Mouse (Mus musculus): ENCODE measurements around the gene Gm9747. TPM values are rescaled to one million over a fixed set of nuclear protein-coding genes. Genes with fewer than 3 reads are reported as not detected.

The Gm9747 gene
- polyA plus RNA-seq, 1 experiment from 2014 or later: 36.1 TPM

GRCm38 (mm10) chr1:82261638-82262037 is 28.7 kb downstream of the Gm9747 start:
- DNase-seq (ENCODE audit: low spot score): no peak
- H3K27ac ChIP-seq (ENCODE audit: low read depth, low read length): no peak overlapping the region
- no peak overlapping the region for H3K4me3 ChIP-seq (ENCODE audit: low read depth, low read length)
- H3K4me2 ChIP-seq (ENCODE audit: low read depth): no peak overlapping the region
- 81% methylated on average over 5 of the region's 5 CpGs for WGBS
- no peaks in the 10 kb centered on the region for H3K4me1 ChIP-seq (ENCODE audit: control insufficient read depth, insufficient read depth, low read length)
- H3K27me3 ChIP-seq (ENCODE audit: control insufficient read depth, insufficient read depth, low read length): no peaks in the 10 kb centered on the region
- H3K9ac ChIP-seq (ENCODE audit: low read length): no peak overlapping the region
- no peak for ATAC-seq (ENCODE audit: insufficient read depth, low FRiP score, low TSS enrichment)
- no peaks in the 10 kb centered on the region for H3K36me3 ChIP-seq (ENCODE audit: control insufficient read depth, insufficient read depth, low read length)
- no peaks in the 10 kb centered on the region for H3K9me3 ChIP-seq (ENCODE audit: control insufficient read depth, low read length)

GRCm38 (mm10) chr1:82262331-82262730 is 29.4 kb downstream of the Gm9747 start:
- H3K9me3 ChIP-seq (ENCODE audit: control insufficient read depth, low read length): no peaks in the 10 kb centered on the region
- H3K27ac ChIP-seq (ENCODE audit: low read depth, low read length): no peak overlapping the region
- no peak overlapping the region for H3K4me2 ChIP-seq (ENCODE audit: low read depth)
- no peak for ATAC-seq (ENCODE audit: insufficient read depth, low FRiP score, low TSS enrichment)
- no peak for DNase-seq (ENCODE audit: low spot score)
- H3K9ac ChIP-seq (ENCODE audit: low read length): no peak overlapping the region
- no peaks in the 10 kb centered on the region for H3K4me1 ChIP-seq (ENCODE audit: control insufficient read depth, insufficient read depth, low read length)
- H3K27me3 ChIP-seq (ENCODE audit: control insufficient read depth, insufficient read depth, low read length): no peaks in the 10 kb centered on the region
- H3K4me3 ChIP-seq (ENCODE audit: low read depth, low read length): no peak overlapping the region
- 33% methylated on average over 1 of the region's 1 CpGs for WGBS
- no peaks in the 10 kb centered on the region for H3K36me3 ChIP-seq (ENCODE audit: control insufficient read depth, insufficient read depth, low read length)

GRCm38 (mm10) chr1:82267547-82267946 is 34.6 kb downstream of the Gm9747 start:
- H3K27me3 ChIP-seq (ENCODE audit: control insufficient read depth, insufficient read depth, low read length): no peaks in the 10 kb centered on the region
- ATAC-seq (ENCODE audit: insufficient read depth, low FRiP score, low TSS enrichment): no peak
- H3K4me1 ChIP-seq (ENCODE audit: control insufficient read depth, insufficient read depth, low read length): no peaks in the 10 kb centered on the region
- H3K27ac ChIP-seq (ENCODE audit: low read depth, low read length): no peak overlapping the region
- no peak for DNase-seq (ENCODE audit: low spot score)
- H3K9ac ChIP-seq (ENCODE audit: low read length): no peak overlapping the region
- no peaks in the 10 kb centered on the region for H3K36me3 ChIP-seq (ENCODE audit: control insufficient read depth, insufficient read depth, low read length)
- no peaks in the 10 kb centered on the region for H3K9me3 ChIP-seq (ENCODE audit: control insufficient read depth, low read length)
- no peak overlapping the region for H3K4me3 ChIP-seq (ENCODE audit: low read depth, low read length)
- no peak overlapping the region for H3K4me2 ChIP-seq (ENCODE audit: low read depth)
- 88% methylated on average over 4 of the region's 4 CpGs for WGBS

- no peak overlapping the region for H3K4me2 ChIP-seq (ENCODE audit: low read depth)
- H3K9me3 ChIP-seq (ENCODE audit: control insufficient read depth, low read length): no peaks in the 10 kb centered on the region
- H3K27me3 ChIP-seq (ENCODE audit: control insufficient read depth, insufficient read depth, low read length): no peaks in the 10 kb centered on the region
- no peaks in the 10 kb centered on the region for H3K4me1 ChIP-seq (ENCODE audit: control insufficient read depth, insufficient read depth, low read length)
- no peak overlapping the region for H3K4me3 ChIP-seq (ENCODE audit: low read depth, low read length)
- ATAC-seq (ENCODE audit: insufficient read depth, low FRiP score, low TSS enrichment) (no peak), DNase-seq (ENCODE audit: low spot score) (no peak)
- 91% methylated on average over 5 of the region's 5 CpGs for WGBS
- H3K36me3 ChIP-seq (ENCODE audit: control insufficient read depth, insufficient read depth, low read length): peaks cover 5% of the 10 kb centered on the region
- H3K27ac ChIP-seq (ENCODE audit: low read depth, low read length): no peak overlapping the region
- no peak overlapping the region for H3K9ac ChIP-seq (ENCODE audit: low read length)
These were observed 39.3 kb downstream of the Gm9747 start for GRCm38 (mm10) chr1:82272231-82272630.

GRCm38 (mm10) chr1:82273529-82273928 is 40.6 kb downstream of the Gm9747 start:
- no peak overlapping the region for H3K4me3 ChIP-seq (ENCODE audit: low read depth, low read length)
- peaks cover 5% of the 10 kb centered on the region for H3K36me3 ChIP-seq (ENCODE audit: control insufficient read depth, insufficient read depth, low read length)
- H3K4me2 ChIP-seq (ENCODE audit: low read depth): no peak overlapping the region
- H3K4me1 ChIP-seq (ENCODE audit: control insufficient read depth, insufficient read depth, low read length): no peaks in the 10 kb centered on the region
- H3K9ac ChIP-seq (ENCODE audit: low read length): no peak overlapping the region
- no peaks in the 10 kb centered on the region for H3K27me3 ChIP-seq (ENCODE audit: control insufficient read depth, insufficient read depth, low read length)
- DNase-seq (ENCODE audit: low spot score) (no peak), ATAC-seq (ENCODE audit: insufficient read depth, low FRiP score, low TSS enrichment) (no peak)
- H3K9me3 ChIP-seq (ENCODE audit: control insufficient read depth, low read length): no peaks in the 10 kb centered on the region
- WGBS: 25% methylated on average over 6 of the region's 6 CpGs
- no peak overlapping the region for H3K27ac ChIP-seq (ENCODE audit: low read depth, low read length)

- no peak overlapping the region for H3K9ac ChIP-seq (ENCODE audit: low read length)
- no peak overlapping the region for H3K4me3 ChIP-seq (ENCODE audit: low read depth, low read length)
- DNase-seq (ENCODE audit: low spot score): no peak
- H3K4me2 ChIP-seq (ENCODE audit: low read depth): no peak overlapping the region
- H3K9me3 ChIP-seq (ENCODE audit: control insufficient read depth, low read length): no peaks in the 10 kb centered on the region
- WGBS: 17% methylated on average over 1 of the region's 1 CpGs
- no peaks in the 10 kb centered on the region for H3K27me3 ChIP-seq (ENCODE audit: control insufficient read depth, insufficient read depth, low read length)
- ATAC-seq (ENCODE audit: insufficient read depth, low FRiP score, low TSS enrichment): no peak
- H3K27ac ChIP-seq (ENCODE audit: low read depth, low read length): no peak overlapping the region
- H3K36me3 ChIP-seq (ENCODE audit: control insufficient read depth, insufficient read depth, low read length): peaks cover 5% of the 10 kb centered on the region
- H3K4me1 ChIP-seq (ENCODE audit: control insufficient read depth, insufficient read depth, low read length): no peaks in the 10 kb centered on the region
These were observed 41.4 kb downstream of the Gm9747 start for GRCm38 (mm10) chr1:82274361-82274760.

GRCm38 (mm10) chr1:82279768-82280167 is 46.9 kb downstream of the Gm9747 start:
- H3K27me3 ChIP-seq (ENCODE audit: control insufficient read depth, insufficient read depth, low read length): no peaks in the 10 kb centered on the region
- H3K4me1 ChIP-seq (ENCODE audit: control insufficient read depth, insufficient read depth, low read length): peaks cover 8% of the 10 kb centered on the region
- WGBS: 79% methylated on average over 1 of the region's 1 CpGs
- no peak overlapping the region for H3K4me3 ChIP-seq (ENCODE audit: low read depth, low read length)
- DNase-seq (ENCODE audit: low spot score): no peak
- H3K36me3 ChIP-seq (ENCODE audit: control insufficient read depth, insufficient read depth, low read length): peaks cover 5% of the 10 kb centered on the region
- H3K9me3 ChIP-seq (ENCODE audit: control insufficient read depth, low read length): no peaks in the 10 kb centered on the region
- ATAC-seq (ENCODE audit: insufficient read depth, low FRiP score, low TSS enrichment): no peak
- no peak overlapping the region for H3K9ac ChIP-seq (ENCODE audit: low read length)
- H3K27ac ChIP-seq (ENCODE audit: low read depth, low read length): no peak overlapping the region
- H3K4me2 ChIP-seq (ENCODE audit: low read depth): no peak overlapping the region

GRCm38 (mm10) chr1:82281823-82282222 is 48.9 kb downstream of the Gm9747 start:
- WGBS: 90% methylated on average over 6 of the region's 6 CpGs
- H3K9me3 ChIP-seq (ENCODE audit: control insufficient read depth, low read length): no peaks in the 10 kb centered on the region
- DNase-seq (ENCODE audit: low spot score) (no peak), ATAC-seq (ENCODE audit: insufficient read depth, low FRiP score, low TSS enrichment) (no peak)
- H3K4me3 ChIP-seq (ENCODE audit: low read depth, low read length): no peak overlapping the region
- H3K4me2 ChIP-seq (ENCODE audit: low read depth): no peak overlapping the region
- peaks cover 18% of the 10 kb centered on the region for H3K4me1 ChIP-seq (ENCODE audit: control insufficient read depth, insufficient read depth, low read length)
- H3K9ac ChIP-seq (ENCODE audit: low read length): no peak overlapping the region
- H3K27ac ChIP-seq (ENCODE audit: low read depth, low read length): no peak overlapping the region
- H3K27me3 ChIP-seq (ENCODE audit: control insufficient read depth, insufficient read depth, low read length): no peaks in the 10 kb centered on the region
- H3K36me3 ChIP-seq (ENCODE audit: control insufficient read depth, insufficient read depth, low read length): peaks cover 2% of the 10 kb centered on the region

- peaks cover 3% of the 10 kb centered on the region for H3K36me3 ChIP-seq (ENCODE audit: control insufficient read depth, insufficient read depth, low read length)
- peak; percentile 95 for DNase-seq (ENCODE audit: low spot score)
- 2% methylated on average over 35 of the region's 35 CpGs for WGBS
- H3K4me1 ChIP-seq (ENCODE audit: control insufficient read depth, insufficient read depth, low read length): peaks cover 26% of the 10 kb centered on the region
- H3K4me3 ChIP-seq (ENCODE audit: low read depth, low read length): peak overlapping the region; percentile 42
- H3K27me3 ChIP-seq (ENCODE audit: control insufficient read depth, insufficient read depth, low read length): no peaks in the 10 kb centered on the region
- no peaks in the 10 kb centered on the region for H3K9me3 ChIP-seq (ENCODE audit: control insufficient read depth, low read length)
- H3K4me2 ChIP-seq (ENCODE audit: low read depth): peak overlapping the region; percentile 91
- ATAC-seq (ENCODE audit: insufficient read depth, low FRiP score, low TSS enrichment): peak; percentile 97
- H3K27ac ChIP-seq (ENCODE audit: low read depth, low read length): peak overlapping the region; percentile 86
- peak overlapping the region; percentile 57 for H3K9ac ChIP-seq (ENCODE audit: low read length)
These were observed 50.2 kb downstream of the Gm9747 start for GRCm38 (mm10) chr1:82282992-82283611.
